Mouse (Mus musculus): ENCODE results near the gene Med16. TPM values are rescaled to one million over a fixed set of nuclear protein-coding genes. Genes with fewer than 3 reads are reported as not detected.

Gene Med16
- polyA plus RNA-seq, 1 experiment from 2014 or later, result 36.5 TPM

DNA sequence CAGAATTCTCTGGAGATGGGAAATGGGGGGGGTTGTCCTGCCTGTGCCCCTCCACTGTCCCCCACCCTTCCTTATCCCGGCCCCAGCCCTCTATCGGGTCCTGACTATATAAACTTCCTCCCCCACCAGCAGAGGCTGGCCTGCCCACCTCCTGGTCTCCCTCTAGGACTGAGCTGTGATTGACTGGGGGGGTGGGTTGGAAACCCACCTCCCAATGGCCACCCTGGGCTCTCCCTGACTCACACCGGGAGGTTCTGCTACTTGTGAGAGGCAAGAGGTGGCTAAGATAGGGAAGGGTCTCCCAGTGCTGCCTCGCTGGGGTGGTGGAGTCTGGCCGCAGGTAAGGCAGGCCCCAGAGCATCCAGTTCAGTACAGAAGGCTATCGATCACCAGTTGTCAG, 38.8 kb upstream of the Med16 start:
- DNase-seq (ENCODE audit: low spot score), result no peak
- Histone ChIP-seq H3K27ac (replicated peaks; ENCODE audit: low read depth, low read length) (no peak overlapping the region; the same call in 1 of the 2 replicates), H3K9me3 (replicated peaks; ENCODE audit: control insufficient read depth, low read length) (no peaks in the 10 kb centered on the region), H3K4me1 (ENCODE audit: control insufficient read depth, insufficient read depth, low read length) (peaks cover 14% of the 10 kb centered on the region), H3K4me2 (ENCODE audit: low read depth, low read length) (no peak overlapping the region), H3K27me3 (ENCODE audit: control insufficient read depth, insufficient read depth, low read length) (no peaks in the 10 kb centered on the region), H3K4me3 (ENCODE audit: low read depth, low read length) (no peak overlapping the region), H3K36me3 (replicated peaks; ENCODE audit: control insufficient read depth, insufficient read depth, low read depth, low read length) (peaks cover 7% of the 10 kb centered on the region), H3K9ac (replicated peaks; ENCODE audit: low read length) (peak overlapping the region; percentile 13; the same call in 1 of the 2 replicates)
- 73% methylated on average over 6 of the region's 6 CpGs for WGBS
- ATAC-seq (replicated peaks; ENCODE audit: insufficient number of reproducible peaks, low FRiP score, low TSS enrichment, low read depth), result no peak

DNA sequence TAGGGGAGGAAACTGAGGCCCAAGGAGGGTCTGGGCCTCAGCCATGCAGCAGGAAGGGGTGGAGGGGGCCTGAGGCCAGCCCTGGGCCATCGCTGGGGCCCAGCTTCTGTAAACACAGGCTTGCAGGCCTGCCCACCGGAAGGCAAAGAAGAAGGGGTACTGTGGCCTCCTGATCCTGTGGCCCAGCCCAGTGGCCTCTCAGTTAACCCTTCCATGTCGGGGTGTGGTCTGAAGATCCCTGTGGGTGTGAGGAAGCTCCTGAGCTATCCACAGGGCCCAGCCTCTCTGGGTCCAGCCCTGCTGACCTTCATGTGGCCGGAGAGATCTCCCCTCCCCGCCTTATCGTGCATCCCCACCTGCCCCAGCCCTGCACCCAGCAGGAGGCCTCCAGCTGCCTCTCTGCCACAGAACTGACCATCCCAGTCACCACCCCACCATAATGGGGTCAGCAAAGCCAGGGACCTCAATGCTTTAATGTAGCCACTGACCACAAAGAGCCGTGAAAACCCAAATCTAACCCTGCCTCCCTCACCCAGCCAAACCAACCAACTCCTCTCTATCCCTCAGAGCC, 38.1 kb upstream of the Med16 start:
- H3K4me2 ChIP-seq (ENCODE audit: low read depth, low read length), result peak overlapping the region; percentile 19; the same call in 1 of the 2 replicates
- peak; percentile 22 for DNase-seq (ENCODE audit: low spot score)
- peak overlapping the region; percentile 37 for H3K9ac ChIP-seq (replicated peaks; ENCODE audit: low read length)
- H3K36me3 ChIP-seq (replicated peaks; ENCODE audit: control insufficient read depth, insufficient read depth, low read depth, low read length), result peaks cover 7% of the 10 kb centered on the region
- WGBS, result 14% methylated on average over 7 of the region's 7 CpGs
- H3K4me3 ChIP-seq (ENCODE audit: low read depth, low read length), result no peak overlapping the region
- peak; percentile 25; the same call in 1 of the 2 replicates for ATAC-seq (replicated peaks; ENCODE audit: insufficient number of reproducible peaks, low FRiP score, low TSS enrichment, low read depth)
- H3K4me1 ChIP-seq (ENCODE audit: control insufficient read depth, insufficient read depth, low read length), result peaks cover 14% of the 10 kb centered on the region
- H3K27me3 ChIP-seq (ENCODE audit: control insufficient read depth, insufficient read depth, low read length), result no peaks in the 10 kb centered on the region
- H3K27ac ChIP-seq (replicated peaks; ENCODE audit: low read depth, low read length), result peak overlapping the region; percentile 59
- H3K9me3 ChIP-seq (replicated peaks; ENCODE audit: control insufficient read depth, low read length), result no peaks in the 10 kb centered on the region

DNA sequence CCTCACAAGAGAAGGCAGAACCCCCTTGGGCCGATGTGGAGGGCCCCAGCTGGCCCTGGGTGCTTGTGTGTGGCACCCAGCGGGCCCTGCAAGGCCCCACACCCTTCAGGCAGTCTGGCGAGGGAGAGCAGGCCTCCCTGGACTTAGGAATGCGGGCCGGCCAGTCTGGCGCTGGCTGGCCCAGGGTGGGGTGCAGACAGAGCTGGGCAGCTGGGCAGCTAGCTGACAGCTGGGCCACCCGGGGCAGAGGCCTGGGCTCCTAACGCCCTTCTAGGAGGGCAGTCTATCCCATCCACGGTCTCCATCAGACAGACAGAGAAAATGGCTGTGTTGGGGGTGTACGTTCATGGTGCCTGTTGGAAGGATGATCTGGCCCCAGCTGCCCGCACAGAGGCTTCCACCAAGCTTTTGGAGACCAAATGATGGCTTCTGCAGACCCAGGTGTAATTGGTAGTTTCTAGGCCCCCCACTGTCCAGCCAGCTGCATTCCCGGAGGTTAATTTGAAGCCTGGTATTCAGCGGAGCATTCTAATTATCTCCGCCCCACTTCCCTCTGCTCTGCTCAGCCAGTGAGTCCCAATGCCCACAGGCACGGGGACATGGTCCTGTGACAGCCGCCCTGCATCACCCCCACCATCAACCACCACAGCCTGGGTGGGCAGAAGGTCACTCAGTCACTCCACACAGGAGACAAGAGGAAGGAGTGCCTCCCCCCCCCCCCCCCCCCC, 36.9 kb upstream of the Med16 start:
- ATAC-seq (replicated peaks; ENCODE audit: insufficient number of reproducible peaks, low FRiP score, low TSS enrichment, low read depth) (peak; percentile 54; the same call in 1 of the 2 replicates), DNase-seq (ENCODE audit: low spot score) (peak; percentile 77)
- Histone ChIP-seq H3K27ac (replicated peaks; ENCODE audit: low read depth, low read length) (peak overlapping the region; percentile 59), H3K9ac (replicated peaks; ENCODE audit: low read length) (peak overlapping the region; percentile 40), H3K4me3 (ENCODE audit: low read depth, low read length) (0 out of 2 replicates have a peak overlapping the region, but pooled peaks have one; percentile 5), H3K27me3 (ENCODE audit: control insufficient read depth, insufficient read depth, low read length) (no peaks in the 10 kb centered on the region), H3K36me3 (replicated peaks; ENCODE audit: control insufficient read depth, insufficient read depth, low read depth, low read length) (peaks cover 2% of the 10 kb centered on the region; the same call in 1 of the 2 replicates), H3K9me3 (replicated peaks; ENCODE audit: control insufficient read depth, low read length) (no peaks in the 10 kb centered on the region), H3K4me2 (ENCODE audit: low read depth, low read length) (no peak overlapping the region; the same call in 1 of the 2 replicates), H3K4me1 (ENCODE audit: control insufficient read depth, insufficient read depth, low read length) (peaks cover 14% of the 10 kb centered on the region)
- WGBS, result 16% methylated on average over 16 of the region's 16 CpGs

DNA sequence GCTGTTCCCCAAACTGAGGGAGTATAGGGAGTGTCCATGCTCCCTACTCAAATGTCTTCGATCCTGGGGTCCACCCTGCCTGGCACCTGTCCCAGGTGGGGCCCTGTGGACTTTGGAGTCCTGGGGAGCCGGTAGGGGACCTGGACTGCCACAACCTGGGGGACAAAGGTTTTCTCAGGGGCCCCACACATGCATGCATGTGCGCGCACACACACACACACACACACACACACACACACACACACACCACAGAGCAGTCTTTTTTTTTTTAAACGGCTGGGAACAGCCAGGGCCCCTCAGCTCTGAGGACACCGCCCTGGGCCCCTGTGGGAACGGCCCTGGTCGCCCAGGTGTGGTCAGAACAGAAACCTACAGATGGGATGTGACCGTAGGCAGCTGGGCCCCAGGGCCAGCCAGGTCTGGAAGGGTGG, 34.8 kb upstream of the Med16 start:
- Histone ChIP-seq H3K4me2 (ENCODE audit: low read depth, low read length) (no peak overlapping the region), H3K9ac (replicated peaks; ENCODE audit: low read length) (no peak overlapping the region), H3K9me3 (replicated peaks; ENCODE audit: control insufficient read depth, low read length) (no peaks in the 10 kb centered on the region), H3K27me3 (ENCODE audit: control insufficient read depth, insufficient read depth, low read length) (no peaks in the 10 kb centered on the region), H3K4me1 (ENCODE audit: control insufficient read depth, insufficient read depth, low read length) (peaks cover 14% of the 10 kb centered on the region), H3K36me3 (replicated peaks; ENCODE audit: control insufficient read depth, insufficient read depth, low read depth, low read length) (no peaks in the 10 kb centered on the region), H3K27ac (replicated peaks; ENCODE audit: low read depth, low read length) (no peak overlapping the region), H3K4me3 (ENCODE audit: low read depth, low read length) (no peak overlapping the region)
- DNase-seq (ENCODE audit: low spot score) (no peak), ATAC-seq (replicated peaks; ENCODE audit: insufficient number of reproducible peaks, low FRiP score, low TSS enrichment, low read depth) (no peak)
- WGBS, result 77% methylated on average over 9 of the region's 9 CpGs

DNA sequence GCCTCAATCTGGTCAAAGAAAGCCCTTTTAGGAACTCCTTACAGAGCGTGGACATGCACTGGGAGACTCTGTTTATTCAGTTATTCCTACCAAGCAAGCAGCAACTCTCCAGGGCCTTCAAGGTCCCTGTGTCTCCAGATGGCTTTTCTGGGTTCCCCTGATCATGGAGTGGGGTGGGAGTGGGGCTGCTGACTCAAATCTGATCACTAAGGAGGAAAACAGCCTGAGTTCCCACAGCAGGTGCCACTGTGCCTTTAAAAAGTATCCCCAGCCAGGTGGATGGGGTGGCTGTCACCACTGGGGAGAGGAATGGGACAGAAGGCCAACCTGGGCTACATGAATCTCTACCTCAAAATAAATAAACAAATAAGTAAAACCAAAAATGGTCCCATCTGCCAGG, 34.3 kb upstream of the Med16 start:
- Histone ChIP-seq H3K36me3 (replicated peaks; ENCODE audit: control insufficient read depth, insufficient read depth, low read depth, low read length) (no peaks in the 10 kb centered on the region), H3K9ac (replicated peaks; ENCODE audit: low read length) (no peak overlapping the region), H3K4me3 (ENCODE audit: low read depth, low read length) (no peak overlapping the region), H3K9me3 (replicated peaks; ENCODE audit: control insufficient read depth, low read length) (no peaks in the 10 kb centered on the region), H3K4me1 (ENCODE audit: control insufficient read depth, insufficient read depth, low read length) (peaks cover 14% of the 10 kb centered on the region), H3K27ac (replicated peaks; ENCODE audit: low read depth, low read length) (no peak overlapping the region), H3K4me2 (ENCODE audit: low read depth, low read length) (no peak overlapping the region), H3K27me3 (ENCODE audit: control insufficient read depth, insufficient read depth, low read length) (no peaks in the 10 kb centered on the region)
- ATAC-seq (replicated peaks; ENCODE audit: insufficient number of reproducible peaks, low FRiP score, low TSS enrichment, low read depth), result no peak
- DNase-seq (ENCODE audit: low spot score), result no peak
- WGBS, result 91% methylated on average over 1 of the region's 1 CpGs

DNA sequence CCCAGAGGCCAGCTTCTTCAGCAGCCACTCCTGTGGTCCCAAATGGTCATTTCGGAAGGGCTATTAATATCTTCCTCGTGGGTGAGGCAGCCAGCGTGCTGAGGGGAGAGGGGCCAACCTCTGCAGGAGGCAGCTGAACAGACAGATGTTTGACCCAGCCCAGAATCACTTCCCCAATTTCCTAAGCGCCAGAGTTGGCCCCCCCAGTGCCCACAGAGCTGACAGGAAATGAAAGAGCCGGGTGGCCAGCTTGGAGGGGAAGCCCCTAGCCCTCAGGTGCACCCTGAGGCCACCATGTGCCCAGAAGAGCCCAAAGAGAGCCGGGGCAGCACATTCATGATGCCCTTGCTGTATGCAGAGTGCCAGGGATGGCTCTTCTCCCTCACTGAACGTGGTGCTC, 32.0 kb upstream of the Med16 start:
- Histone ChIP-seq H3K36me3 (replicated peaks; ENCODE audit: control insufficient read depth, insufficient read depth, low read depth, low read length) (no peaks in the 10 kb centered on the region), H3K4me1 (ENCODE audit: control insufficient read depth, insufficient read depth, low read length) (peaks cover 5% of the 10 kb centered on the region; the same call in 1 of the 2 replicates), H3K27me3 (ENCODE audit: control insufficient read depth, insufficient read depth, low read length) (no peaks in the 10 kb centered on the region), H3K9me3 (replicated peaks; ENCODE audit: control insufficient read depth, low read length) (no peaks in the 10 kb centered on the region), H3K27ac (replicated peaks; ENCODE audit: low read depth, low read length) (no peak overlapping the region), H3K4me3 (ENCODE audit: low read depth, low read length) (no peak overlapping the region), H3K4me2 (ENCODE audit: low read depth, low read length) (no peak overlapping the region), H3K9ac (replicated peaks; ENCODE audit: low read length) (no peak overlapping the region)
- WGBS, result 64% methylated on average over 7 of the region's 7 CpGs
- ATAC-seq (replicated peaks; ENCODE audit: insufficient number of reproducible peaks, low FRiP score, low TSS enrichment, low read depth), result no peak
- DNase-seq (ENCODE audit: low spot score), result no peak

DNA sequence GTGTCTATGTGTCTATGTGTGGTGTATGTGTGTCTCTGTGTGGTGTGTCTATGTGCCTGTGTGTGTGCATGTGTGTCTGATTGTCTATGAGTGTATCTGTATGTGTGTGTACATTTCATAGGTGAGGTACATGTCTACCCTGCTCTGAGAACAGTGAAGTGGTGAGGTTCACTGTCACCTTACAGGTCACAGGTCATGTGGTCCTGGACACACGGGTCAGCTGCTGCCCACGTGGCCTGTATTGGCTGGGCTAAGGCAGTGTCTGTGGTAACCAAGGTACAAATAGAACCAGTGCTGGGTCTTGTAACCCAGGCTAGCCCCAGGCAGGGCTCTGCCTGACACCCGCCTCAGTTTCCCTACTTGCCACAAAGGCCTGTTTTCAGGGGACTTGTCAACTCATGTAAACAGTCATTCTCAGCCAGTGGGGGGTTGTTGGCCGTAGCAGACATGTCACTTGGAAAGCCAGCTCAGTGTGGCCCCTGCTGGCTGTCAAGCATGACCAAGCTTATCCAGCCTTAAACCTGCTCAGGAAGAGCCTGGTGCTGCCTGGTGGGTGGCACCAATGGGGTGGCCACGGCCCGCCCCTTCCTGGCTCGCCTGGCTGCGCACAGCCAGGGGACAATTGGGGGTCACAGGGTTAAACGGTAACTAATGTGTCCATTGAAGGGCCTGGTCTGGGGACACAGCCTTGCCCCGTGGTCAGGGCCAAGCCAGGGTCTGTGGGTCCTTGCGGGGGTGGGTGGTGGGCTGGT, 29.2 kb upstream of the Med16 start:
- H3K36me3 ChIP-seq (replicated peaks; ENCODE audit: control insufficient read depth, insufficient read depth, low read depth, low read length), result no peaks in the 10 kb centered on the region
- H3K9ac ChIP-seq (replicated peaks; ENCODE audit: low read length), result no peak overlapping the region
- no peaks in the 10 kb centered on the region for H3K27me3 ChIP-seq (ENCODE audit: control insufficient read depth, insufficient read depth, low read length)
- H3K4me1 ChIP-seq (ENCODE audit: control insufficient read depth, insufficient read depth, low read length), result peaks cover 1% of the 10 kb centered on the region; the same call in 1 of the 2 replicates
- 41% methylated on average over 11 of the region's 11 CpGs for WGBS
- no peak overlapping the region for H3K27ac ChIP-seq (replicated peaks; ENCODE audit: low read depth, low read length)
- H3K9me3 ChIP-seq (replicated peaks; ENCODE audit: control insufficient read depth, low read length), result no peaks in the 10 kb centered on the region
- ATAC-seq (replicated peaks; ENCODE audit: insufficient number of reproducible peaks, low FRiP score, low TSS enrichment, low read depth) (no peak), DNase-seq (ENCODE audit: low spot score) (no peak)
- no peak overlapping the region for H3K4me3 ChIP-seq (ENCODE audit: low read depth, low read length)
- no peak overlapping the region; the same call in 1 of the 2 replicates for H3K4me2 ChIP-seq (ENCODE audit: low read depth, low read length)
